Mouse (Mus musculus): ENCODE measurements around the gene Trappc1. TPM values are rescaled to one million over a fixed set of nuclear protein-coding genes. Genes with fewer than 3 reads are reported as not detected.

Gene Trappc1
- polyA plus RNA-seq, 1 experiment from 2014 or later: 157 TPM

DNA sequence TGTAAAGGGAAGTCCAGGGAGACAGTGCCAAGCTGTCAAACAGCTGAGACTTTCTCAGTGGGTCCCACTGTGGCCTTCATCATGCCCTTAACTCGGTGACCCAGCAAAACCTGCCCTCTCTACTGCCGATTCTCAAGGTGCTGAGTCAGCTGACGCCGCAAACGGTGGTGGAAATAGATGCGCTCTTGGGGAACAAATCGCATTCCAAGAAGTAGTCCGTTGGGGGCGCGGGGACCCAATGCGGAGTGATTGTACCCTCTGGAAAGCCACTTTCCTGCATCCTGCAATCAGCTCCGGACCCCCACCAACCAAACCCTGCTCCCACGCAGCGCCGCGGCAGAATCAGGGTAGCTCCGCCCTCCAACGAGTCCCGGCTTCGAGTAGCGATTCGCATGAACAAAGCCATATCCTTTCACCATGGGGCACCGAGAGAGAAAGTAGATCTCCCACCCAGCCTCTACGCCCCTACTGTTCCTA is 8.2 kb downstream of the Trappc1 start:
- Histone ChIP-seq H3K4me3 (replicated peaks) (peak overlapping the region; percentile 62), H3K4me1 (peaks cover 15% of the 10 kb centered on the region), H3K9ac (peak overlapping the region; percentile 52; the same call in 1 of the 2 replicates), H3K4me2 (peak overlapping the region; percentile 81), H3K27me3 (replicated peaks) (0 out of 2 replicates have a peak, but pooled peaks cover 3% of the 10 kb centered on the region), H3K9me3 (no peaks in the 10 kb centered on the region), H3K36me3 (no peaks in the 10 kb centered on the region), H3K27ac (peak overlapping the region; percentile 61)
- under 1% methylated on average over 24 of the region's 24 CpGs for WGBS
- peak; percentile 40; the same call in 1 of the 2 replicates for ATAC-seq (ENCODE audit: insufficient read depth, low FRiP score, low read depth)

DNA sequence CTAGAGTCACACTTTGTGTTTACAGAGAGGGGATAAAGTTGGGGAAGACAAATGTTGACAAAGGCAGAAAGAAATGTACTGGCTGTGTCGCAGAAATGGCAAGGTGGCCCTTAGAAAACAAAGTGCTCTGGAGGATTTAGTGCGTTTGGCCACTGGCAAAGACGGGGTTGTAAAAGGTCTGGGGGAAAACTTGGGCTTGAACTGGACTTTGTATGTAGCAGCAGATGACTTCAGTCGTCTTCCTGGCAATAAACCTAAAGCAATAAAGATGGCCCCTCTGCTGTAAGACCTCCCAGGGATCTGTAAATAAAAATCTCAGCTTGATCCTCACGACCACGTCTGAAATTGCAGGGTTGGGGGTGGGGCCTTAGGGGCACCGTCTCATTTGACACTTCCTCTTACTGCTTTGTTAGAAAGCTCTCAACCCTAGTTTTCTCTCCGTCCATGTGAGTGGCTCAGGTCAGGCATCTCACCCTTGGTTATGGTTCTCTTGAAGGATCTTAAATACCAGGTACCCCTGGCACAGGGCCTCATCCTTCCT is 9.0 kb downstream of the Trappc1 start:
- H3K4me3 ChIP-seq (replicated peaks): 0 out of 2 replicates have a peak overlapping the region, but pooled peaks have one; percentile 62
- H3K27ac ChIP-seq: peak overlapping the region; percentile 61; the same call in 1 of the 2 replicates
- no peaks in the 10 kb centered on the region for H3K9me3 ChIP-seq
- H3K4me2 ChIP-seq: peak overlapping the region; percentile 81
- peaks cover 15% of the 10 kb centered on the region for H3K4me1 ChIP-seq
- H3K9ac ChIP-seq: no peak overlapping the region
- no peak for ATAC-seq (ENCODE audit: insufficient read depth, low FRiP score, low read depth)
- no peaks in the 10 kb centered on the region for H3K36me3 ChIP-seq
- WGBS: 26% methylated on average over 8 of the region's 8 CpGs
- no peaks in the 10 kb centered on the region for H3K27me3 ChIP-seq (replicated peaks)

DNA sequence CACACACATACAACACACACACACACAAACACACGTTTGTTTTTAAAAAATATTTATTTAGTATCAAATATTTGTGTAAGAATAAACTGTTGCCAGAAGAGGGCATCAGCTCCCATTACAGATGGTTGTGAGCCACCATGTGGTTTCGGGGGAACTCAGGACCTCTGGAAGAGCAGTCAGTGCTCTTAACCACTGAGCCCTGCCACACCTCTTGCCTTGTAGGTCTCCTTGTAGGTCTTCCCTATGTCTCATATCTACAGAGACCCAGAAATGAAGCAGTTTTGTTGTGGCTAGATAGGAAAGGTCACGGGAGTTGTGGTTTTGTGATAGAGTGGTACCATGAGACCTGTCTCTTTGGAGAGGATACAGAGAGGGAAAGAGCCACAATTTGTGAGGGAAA is 10.1 kb downstream of the Trappc1 start:
- ATAC-seq (ENCODE audit: insufficient read depth, low FRiP score, low read depth): no peak
- no peaks in the 10 kb centered on the region for H3K27me3 ChIP-seq (replicated peaks)
- 53% methylated on average over 3 of the region's 3 CpGs for WGBS

DNA sequence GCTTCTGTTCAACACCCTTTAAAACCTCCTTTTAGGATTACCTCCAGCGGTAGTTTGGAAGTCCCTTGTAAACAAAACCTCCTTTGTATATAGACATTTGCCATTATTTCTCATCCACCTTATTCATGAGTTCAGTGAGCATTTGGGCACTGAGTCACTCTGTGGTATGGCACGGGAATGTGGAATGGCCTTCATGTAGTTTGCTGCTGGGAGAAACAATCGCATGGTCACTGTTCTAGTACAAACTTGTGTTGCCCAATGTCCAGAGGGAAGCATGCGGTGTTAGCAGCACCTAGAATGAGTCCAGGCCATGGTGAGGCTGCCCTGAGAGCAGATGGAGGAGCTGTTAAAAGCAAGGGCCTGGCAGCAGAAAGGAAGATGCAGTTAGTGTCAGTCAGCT is 11.0 kb downstream of the Trappc1 start:
- no peak overlapping the region for H3K4me2 ChIP-seq
- no peak overlapping the region for H3K4me3 ChIP-seq (replicated peaks)
- no peak overlapping the region for H3K9ac ChIP-seq
- H3K27ac ChIP-seq: no peak overlapping the region
- no peaks in the 10 kb centered on the region for H3K36me3 ChIP-seq
- ATAC-seq (ENCODE audit: insufficient read depth, low FRiP score, low read depth): no peak
- WGBS: 47% methylated on average over 4 of the region's 4 CpGs
- no peaks in the 10 kb centered on the region for H3K27me3 ChIP-seq (replicated peaks)
- H3K9me3 ChIP-seq: no peaks in the 10 kb centered on the region
- H3K4me1 ChIP-seq: peaks cover 15% of the 10 kb centered on the region

More for the DNA sequence above, 10.1 kb downstream of the Trappc1 start:
- Histone ChIP-seq H3K4me1 (peaks cover 15% of the 10 kb centered on the region), H3K4me3 (replicated peaks) (no peak overlapping the region), H3K36me3 (no peaks in the 10 kb centered on the region), H3K9me3 (no peaks in the 10 kb centered on the region), H3K4me2 (no peak overlapping the region), H3K27ac (no peak overlapping the region), H3K9ac (no peak overlapping the region)

DNA sequence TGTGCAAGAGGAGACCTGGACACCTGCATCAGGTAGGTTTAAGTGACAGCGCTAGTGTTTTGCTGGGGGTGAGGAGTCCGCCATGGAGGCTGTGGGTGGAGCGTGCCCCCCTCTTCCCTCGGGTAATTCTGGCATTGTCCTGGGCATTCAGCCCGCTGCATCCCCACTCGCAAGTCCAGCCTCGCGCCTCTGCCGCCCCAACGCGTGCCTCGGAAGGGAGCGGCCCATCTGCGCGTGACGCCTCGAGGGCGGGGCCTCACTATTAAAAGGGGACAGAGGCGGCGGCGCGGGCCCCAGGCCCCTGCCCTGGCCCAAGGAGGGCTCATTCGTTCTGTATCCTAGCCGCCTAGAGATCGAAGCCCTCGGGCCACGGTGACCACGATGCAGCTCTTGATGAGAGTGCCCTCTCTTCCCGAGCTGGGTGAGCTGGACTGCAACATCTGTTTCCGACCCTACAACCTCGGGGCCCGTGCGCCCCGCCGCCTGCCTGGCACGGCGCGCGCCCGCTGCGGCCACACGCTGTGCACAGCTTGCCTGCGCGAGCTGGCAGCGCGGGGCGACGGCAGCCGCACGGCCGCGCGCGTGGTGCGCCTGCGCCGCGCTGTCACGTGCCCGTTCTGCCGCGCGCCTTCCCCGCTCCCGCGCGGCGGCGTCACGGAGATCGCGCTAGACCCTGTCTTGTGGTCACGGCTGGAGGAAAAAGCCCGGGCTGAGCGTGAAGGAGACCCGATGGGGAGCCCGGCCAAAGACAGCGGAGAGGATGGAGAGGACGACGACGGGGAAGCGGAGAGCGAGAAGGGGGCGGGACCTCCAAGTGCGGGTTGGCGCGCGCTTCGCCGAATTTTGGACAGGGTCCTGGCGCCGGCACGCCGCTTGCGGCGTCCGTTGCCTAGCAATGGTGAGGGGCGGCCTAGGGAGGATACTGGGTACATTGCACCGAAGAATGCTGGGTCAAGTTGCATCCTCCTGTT is 16.7 kb downstream of the Trappc1 start, which contains the start of gene Rnf227:
TSS of gene Rnf227 (plus strand) at position 301 of the 971 bp plus-strand sequence.
- Histone ChIP-seq H3K9me3 (no peaks in the 10 kb centered on the region), H3K9ac (peak within 1 kb of the TSS; percentile 26), H3K27ac (peak within 1 kb of the TSS; percentile 80), H3K4me3 (replicated peaks) (peak within 1 kb of the TSS; percentile 59), H3K4me2 (peak within 1 kb of the TSS; percentile 93), H3K27me3 (replicated peaks) (no peaks in the 10 kb centered on the region), H3K4me1 (peaks cover 12% of the 10 kb centered on the region; the same call in 1 of the 2 replicates), H3K36me3 (peaks cover 21% of the 10 kb centered on the region)
- WGBS: 2% methylated on average over 99 of the region's 99 CpGs
- peak; percentile 83 for ATAC-seq (ENCODE audit: insufficient read depth, low FRiP score, low read depth)

DNA sequence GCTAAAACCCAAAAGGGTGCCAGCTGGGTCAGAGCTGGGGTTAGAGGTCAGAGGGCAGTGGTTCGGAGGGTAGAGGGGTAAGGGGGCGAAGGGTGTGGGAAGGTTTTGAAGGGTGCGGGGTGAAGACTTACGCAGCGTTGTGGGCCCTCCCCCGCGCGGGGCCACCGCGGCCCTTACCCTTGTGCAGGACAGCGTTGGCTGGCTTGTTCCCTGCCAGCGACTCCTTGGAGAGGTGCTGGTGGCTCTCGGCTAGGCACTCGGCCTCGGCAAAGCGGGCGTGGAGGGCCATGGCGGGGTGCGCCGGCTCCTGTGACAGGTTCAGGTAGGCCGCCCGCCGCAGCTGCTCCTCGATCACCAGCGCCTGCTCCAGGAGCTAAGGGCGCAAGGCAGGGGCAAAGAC is 22.7 kb downstream of the Trappc1 start:
- Histone ChIP-seq H3K36me3 (peaks cover 75% of the 10 kb centered on the region), H3K4me2 (no peak overlapping the region)
- WGBS: 86% methylated on average over 26 of the region's 26 CpGs

DNA sequence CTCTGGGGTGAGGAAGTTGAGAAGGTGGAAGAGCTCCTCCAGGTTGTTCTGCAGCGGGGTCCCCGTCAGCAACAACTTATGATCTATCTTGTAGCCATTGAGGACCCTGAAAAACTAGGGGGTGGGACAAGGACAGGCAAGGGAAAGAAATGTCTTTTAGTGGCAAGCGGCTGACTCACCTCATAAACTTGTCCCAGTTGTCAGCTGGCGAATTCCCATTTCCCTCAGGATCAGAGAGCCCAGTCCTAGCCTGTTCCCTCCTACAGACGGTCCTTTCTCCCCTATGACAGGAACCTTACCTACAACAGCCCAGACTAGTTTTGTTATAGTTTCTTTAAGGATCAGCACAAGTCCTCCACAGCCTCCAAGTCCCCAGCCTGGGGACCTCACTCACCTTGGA is 32.8 kb downstream of the Trappc1 start:
- H3K27ac ChIP-seq: no peak overlapping the region
- H3K4me1 ChIP-seq: no peaks in the 10 kb centered on the region
- no peaks in the 10 kb centered on the region for H3K9me3 ChIP-seq
- H3K27me3 ChIP-seq (replicated peaks): no peaks in the 10 kb centered on the region
- no peak overlapping the region for H3K4me3 ChIP-seq (replicated peaks)
- WGBS: 86% methylated on average over 5 of the region's 5 CpGs
- no peak overlapping the region for H3K4me2 ChIP-seq
- H3K9ac ChIP-seq: no peak overlapping the region
- peaks cover 80% of the 10 kb centered on the region for H3K36me3 ChIP-seq
- ATAC-seq (ENCODE audit: insufficient read depth, low FRiP score, low read depth): no peak

More for the DNA sequence above, 22.7 kb downstream of the Trappc1 start:
- Histone ChIP-seq H3K27me3 (replicated peaks) (no peaks in the 10 kb centered on the region), H3K9me3 (no peaks in the 10 kb centered on the region), H3K9ac (no peak overlapping the region), H3K27ac (no peak overlapping the region), H3K4me3 (replicated peaks) (no peak overlapping the region), H3K4me1 (no peaks in the 10 kb centered on the region)
- ATAC-seq (ENCODE audit: insufficient read depth, low FRiP score, low read depth): no peak

DNA sequence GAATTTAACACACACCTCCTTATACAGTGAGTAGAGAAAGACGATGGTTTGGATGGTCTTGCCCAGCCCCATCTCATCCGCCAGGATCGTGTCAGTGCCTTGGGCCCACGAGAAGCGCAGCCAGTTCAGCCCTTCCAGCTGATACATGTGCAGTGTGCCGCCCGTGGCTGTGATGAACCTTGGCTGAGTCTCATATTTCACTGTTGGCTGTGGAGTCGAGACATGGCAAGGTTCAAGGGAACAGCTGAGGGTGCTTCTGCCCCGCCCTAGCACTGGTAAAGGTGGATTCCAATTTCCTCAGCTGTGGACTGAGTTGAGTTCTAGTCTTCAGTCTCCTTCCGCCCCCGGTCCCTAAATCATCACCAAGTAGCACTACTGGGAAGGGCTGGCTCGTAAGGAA is 33.9 kb downstream of the Trappc1 start:
- H3K9me3 ChIP-seq: no peaks in the 10 kb centered on the region
- no peak overlapping the region for H3K27ac ChIP-seq
- H3K27me3 ChIP-seq (replicated peaks): no peaks in the 10 kb centered on the region
- no peak overlapping the region for H3K9ac ChIP-seq
- 84% methylated on average over 12 of the region's 12 CpGs for WGBS
- H3K4me1 ChIP-seq: no peaks in the 10 kb centered on the region
- H3K4me2 ChIP-seq: no peak overlapping the region
- peaks cover 81% of the 10 kb centered on the region for H3K36me3 ChIP-seq
- no peak for ATAC-seq (ENCODE audit: insufficient read depth, low FRiP score, low read depth)
- H3K4me3 ChIP-seq (replicated peaks): no peak overlapping the region

DNA sequence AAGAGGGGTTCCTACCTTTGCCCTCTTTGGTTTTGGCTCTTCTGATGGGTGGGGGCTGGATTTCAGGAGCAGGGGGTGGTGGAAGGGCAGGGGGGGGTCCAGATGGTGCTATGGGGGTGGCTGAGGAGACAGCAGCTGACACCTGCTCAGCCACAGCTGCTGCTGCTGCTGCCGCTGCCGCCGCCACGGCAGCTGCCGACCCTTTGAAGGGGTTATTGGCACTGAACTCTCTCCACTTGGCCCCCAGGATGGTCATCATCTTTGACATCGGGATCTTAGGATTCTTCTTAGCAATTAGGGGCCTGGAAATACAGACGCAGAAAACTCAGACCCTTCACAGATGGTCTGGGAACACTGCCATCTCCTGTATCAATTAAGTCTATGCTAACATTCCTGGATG is 38.2 kb downstream of the Trappc1 start:
- no peak overlapping the region for H3K4me2 ChIP-seq
- ATAC-seq (ENCODE audit: insufficient read depth, low FRiP score, low read depth): no peak
- peaks cover 54% of the 10 kb centered on the region for H3K36me3 ChIP-seq
- 67% methylated on average over 7 of the region's 7 CpGs for WGBS
- no peaks in the 10 kb centered on the region for H3K9me3 ChIP-seq
- H3K4me3 ChIP-seq (replicated peaks): no peak overlapping the region
- no peak overlapping the region for H3K9ac ChIP-seq
- no peaks in the 10 kb centered on the region for H3K27me3 ChIP-seq (replicated peaks)
- H3K27ac ChIP-seq: no peak overlapping the region
- peaks cover 20% of the 10 kb centered on the region for H3K4me1 ChIP-seq

DNA sequence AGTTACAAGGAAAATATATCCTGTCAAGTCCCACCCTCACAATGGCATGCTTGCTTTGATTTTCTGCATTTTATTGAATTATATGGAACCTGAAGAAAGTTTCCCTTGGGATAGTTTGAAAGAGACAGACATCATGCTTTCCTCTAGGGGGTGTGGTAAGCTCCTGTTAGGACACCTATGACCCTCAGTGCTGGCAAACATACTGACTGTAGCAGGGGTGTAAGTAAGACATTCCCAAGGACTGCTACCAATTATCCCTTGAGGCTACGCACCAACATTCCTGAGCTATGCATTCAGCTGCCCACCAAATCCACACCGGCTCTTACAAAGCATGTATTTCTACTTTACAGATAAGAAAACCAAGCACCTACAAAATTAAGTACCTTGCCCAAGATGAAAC is 38.7 kb downstream of the Trappc1 start:
- Histone ChIP-seq H3K9me3 (no peaks in the 10 kb centered on the region), H3K9ac (no peak overlapping the region), H3K4me1 (peaks cover 24% of the 10 kb centered on the region), H3K4me2 (no peak overlapping the region), H3K27ac (no peak overlapping the region), H3K4me3 (replicated peaks) (no peak overlapping the region), H3K36me3 (peaks cover 51% of the 10 kb centered on the region), H3K27me3 (replicated peaks) (no peaks in the 10 kb centered on the region)
- ATAC-seq (ENCODE audit: insufficient read depth, low FRiP score, low read depth): no peak
- WGBS: 75% methylated on average over 2 of the region's 2 CpGs

DNA sequence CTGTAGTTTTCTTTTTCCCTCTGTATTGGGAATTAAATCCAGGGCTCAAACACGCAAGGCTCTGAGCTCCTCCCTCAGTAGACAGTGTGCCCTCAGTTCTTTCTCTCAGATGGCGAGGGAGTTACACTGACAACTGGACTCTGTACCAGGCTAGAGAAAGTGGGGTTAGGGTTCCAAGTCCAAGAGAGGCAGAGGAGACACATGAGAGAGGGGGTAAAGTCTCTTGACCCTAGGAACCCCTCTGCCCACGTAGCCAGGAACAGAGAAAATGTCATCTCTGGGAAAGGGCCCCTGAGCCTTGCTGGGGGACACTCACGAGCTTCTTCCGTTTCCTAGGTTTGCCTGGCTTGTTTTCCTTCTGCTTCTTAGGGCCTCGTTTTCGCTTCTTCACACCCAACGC is 40.6 kb downstream of the Trappc1 start:
- Histone ChIP-seq H3K4me3 (replicated peaks) (peak overlapping the region; percentile 85), H3K9ac (no peak overlapping the region)
- no peak for ATAC-seq (ENCODE audit: insufficient read depth, low FRiP score, low read depth)

DNA sequence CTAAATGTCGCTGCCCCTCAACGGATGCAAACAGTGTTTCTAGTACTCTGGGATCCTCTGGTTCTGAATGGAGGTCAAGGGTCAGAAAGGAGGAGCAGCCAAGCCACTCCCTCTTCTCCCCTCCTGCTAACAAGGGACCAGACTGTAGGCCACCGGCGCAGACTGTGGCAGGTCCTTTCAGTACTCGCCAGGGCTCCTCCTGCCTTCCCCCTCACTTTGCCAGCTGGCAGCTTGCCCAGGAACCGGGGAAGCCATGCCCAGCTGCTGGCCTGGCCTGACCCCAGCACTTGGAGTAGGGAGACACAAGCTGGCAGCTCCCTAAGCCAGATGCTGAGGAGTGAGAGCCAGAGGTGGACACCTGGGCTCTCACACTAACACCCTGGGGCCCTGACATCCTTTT is 41.1 kb downstream of the Trappc1 start:
- H3K27ac ChIP-seq: peak overlapping the region; percentile 99
- no peaks in the 10 kb centered on the region for H3K27me3 ChIP-seq (replicated peaks)
- WGBS: 2% methylated on average over 6 of the region's 6 CpGs
- no peaks in the 10 kb centered on the region for H3K9me3 ChIP-seq
- peaks cover 33% of the 10 kb centered on the region for H3K36me3 ChIP-seq
- peak overlapping the region; percentile 85 for H3K4me3 ChIP-seq (replicated peaks)
- peak overlapping the region; percentile 91 for H3K4me2 ChIP-seq
- no peak overlapping the region for H3K9ac ChIP-seq
- ATAC-seq (ENCODE audit: insufficient read depth, low FRiP score, low read depth): peak; percentile 50
- peaks cover 31% of the 10 kb centered on the region for H3K4me1 ChIP-seq

More for the DNA sequence above, 40.6 kb downstream of the Trappc1 start:
- Histone ChIP-seq H3K27me3 (replicated peaks) (no peaks in the 10 kb centered on the region), H3K36me3 (peaks cover 39% of the 10 kb centered on the region), H3K4me1 (peaks cover 31% of the 10 kb centered on the region), H3K4me2 (peak overlapping the region; percentile 91), H3K9me3 (no peaks in the 10 kb centered on the region), H3K27ac (peak overlapping the region; percentile 99)
- WGBS: 36% methylated on average over 8 of the region's 8 CpGs
